Mouse (Mus musculus) T-cell, adult 2 months (primary cell): ENCODE data around the gene Zbtb16.

ENCODE experiments used
- DNase-seq: peaks from one replicate; pipeline ENCODE4 v3.0.0; 2022; ENCODE audit warnings: low spot score

Zbtb16 gene

DNA sequence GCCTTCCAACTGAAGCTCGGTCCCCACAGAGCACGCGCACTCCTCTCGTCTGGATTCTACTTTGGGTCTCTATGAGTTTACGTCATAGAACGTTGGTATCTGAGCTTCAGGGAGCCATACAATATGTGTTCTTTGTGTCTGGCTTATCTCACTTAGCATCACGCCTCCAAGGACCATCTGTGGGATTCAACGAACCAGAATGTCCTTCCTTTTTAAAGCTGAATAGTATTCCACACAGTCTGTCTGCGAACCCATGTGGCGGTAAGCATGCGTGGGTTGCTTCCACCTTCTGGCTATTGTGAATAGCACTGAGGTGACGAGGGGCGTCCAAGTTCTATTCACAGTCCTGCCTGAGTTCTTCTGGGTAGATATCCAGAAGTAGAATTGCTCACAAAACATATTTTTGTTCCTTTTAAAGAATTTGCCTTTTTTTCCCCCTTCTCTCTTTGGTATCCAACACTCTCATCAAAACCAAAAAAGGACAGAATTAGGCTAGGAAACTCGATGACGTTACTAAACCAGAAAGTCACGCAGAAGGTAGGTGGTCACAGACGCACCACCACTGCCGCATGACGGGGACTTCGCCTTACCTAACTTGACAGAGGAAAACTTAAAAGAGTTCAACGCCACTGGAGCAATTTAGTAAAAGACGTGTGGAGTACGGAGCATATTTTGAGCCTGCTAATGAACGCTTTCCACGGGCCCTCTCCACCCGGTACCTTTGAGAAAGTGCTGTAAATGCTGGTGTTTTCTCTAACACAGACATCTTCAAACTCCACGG lies 32.4 kb downstream of the Zbtb16 start:
- DNase-seq: no peak

DNA sequence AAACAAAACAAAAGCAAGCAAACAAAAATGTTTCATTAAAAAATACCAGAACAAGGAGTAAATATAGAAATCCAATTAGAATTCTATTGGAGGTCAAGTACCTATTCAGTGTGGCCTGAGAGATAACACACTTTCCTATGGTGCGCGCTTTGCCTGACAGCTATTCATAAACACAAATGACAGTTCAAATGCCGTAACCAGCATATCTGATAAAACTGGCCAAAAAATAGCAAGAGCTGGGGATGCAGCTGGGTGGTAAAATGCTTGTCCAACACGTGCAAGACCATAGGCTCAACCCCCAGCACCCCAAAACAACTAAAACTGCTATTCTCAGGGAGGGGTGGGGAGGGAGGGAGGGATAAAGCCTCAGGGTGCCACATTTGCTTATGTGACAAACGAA lies 33.6 kb downstream of the Zbtb16 start:
- no peak for DNase-seq

DNA sequence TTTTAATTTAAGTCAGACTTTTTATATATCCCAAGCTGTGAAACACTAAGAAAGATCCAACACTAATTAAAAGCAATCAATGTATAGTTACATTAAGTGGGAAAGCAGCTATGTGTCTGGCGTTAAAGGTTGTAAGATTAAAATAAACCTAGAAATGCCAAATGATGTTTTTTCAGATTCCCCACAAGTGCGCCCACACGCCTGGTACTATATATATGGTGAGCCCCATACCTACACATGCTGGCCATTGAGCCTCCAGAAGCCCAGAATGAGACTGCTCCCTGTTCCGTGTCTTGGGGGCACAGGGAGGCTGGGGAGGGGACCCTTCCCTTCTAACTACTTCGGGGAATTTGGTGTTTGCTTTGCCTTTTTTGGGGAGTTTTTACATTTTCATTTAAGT lies 34.7 kb downstream of the Zbtb16 start:
- no peak for DNase-seq

DNA sequence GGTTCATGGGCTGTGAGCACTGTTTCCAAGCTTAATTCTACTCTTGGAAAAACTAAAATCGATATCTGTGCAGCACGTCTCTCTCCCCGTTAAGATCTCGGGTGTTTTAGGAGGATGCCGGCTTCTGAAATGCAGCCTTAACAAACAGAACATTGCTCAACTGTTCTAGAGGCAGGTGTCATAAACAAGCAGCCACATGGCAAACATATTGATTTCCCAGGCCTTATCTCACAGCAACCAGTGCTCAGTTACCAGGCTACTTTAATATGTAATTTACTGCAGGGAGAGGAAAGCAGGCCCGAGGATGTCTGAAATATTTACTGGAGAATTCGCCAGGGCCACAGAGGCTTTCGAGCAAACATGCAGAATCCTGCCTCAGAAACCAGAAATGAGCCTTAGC lies 35.4 kb downstream of the Zbtb16 start:
- no peak for DNase-seq

DNA sequence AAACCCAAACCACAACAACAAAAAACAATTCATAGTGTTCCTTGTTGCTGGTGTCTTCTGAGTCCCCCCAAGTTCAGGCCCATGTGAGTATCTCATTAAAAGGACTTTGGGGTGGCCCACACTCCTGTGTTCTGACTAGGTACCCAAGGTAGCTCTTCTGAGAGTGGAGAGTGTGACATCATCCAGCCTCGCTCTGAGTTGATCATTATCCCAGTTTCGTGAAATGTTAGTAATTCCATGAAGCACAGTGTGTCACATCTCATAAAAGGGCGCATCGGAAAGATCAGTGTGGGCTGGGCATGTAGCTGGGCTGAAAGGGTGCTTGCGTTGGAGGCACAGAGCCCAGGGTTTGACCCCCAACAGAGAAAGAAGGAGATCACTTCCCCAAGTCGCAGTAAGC lies 38.0 kb downstream of the Zbtb16 start:
- DNase-seq: no peak

DNA sequence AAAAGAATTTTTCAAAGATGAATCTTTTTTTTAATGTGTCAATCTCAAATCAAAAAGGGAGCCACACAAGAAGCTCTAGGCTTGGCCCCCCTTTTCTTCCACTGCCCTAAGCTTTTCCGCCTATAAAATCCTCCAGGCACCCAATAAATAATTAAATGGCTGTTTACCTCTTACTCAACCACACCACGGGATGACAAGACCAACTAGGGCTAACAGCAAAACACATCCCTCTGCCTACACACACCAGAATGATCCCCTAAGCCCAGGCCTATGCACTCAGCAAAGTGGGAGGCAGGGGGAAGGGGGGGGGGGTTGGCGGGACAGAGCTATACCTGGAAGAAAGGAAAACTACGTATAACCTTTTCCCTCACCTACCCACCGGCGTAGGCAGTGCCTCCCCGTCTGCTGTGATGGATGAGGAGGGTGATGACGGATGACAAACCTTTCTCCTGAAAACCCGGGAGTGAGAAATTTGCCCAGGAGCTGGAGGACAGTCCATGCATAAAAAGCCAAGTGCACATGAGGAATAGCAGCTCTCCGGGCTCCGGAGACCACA lies 39.7 kb downstream of the Zbtb16 start:
- DNase-seq: no peak

DNA sequence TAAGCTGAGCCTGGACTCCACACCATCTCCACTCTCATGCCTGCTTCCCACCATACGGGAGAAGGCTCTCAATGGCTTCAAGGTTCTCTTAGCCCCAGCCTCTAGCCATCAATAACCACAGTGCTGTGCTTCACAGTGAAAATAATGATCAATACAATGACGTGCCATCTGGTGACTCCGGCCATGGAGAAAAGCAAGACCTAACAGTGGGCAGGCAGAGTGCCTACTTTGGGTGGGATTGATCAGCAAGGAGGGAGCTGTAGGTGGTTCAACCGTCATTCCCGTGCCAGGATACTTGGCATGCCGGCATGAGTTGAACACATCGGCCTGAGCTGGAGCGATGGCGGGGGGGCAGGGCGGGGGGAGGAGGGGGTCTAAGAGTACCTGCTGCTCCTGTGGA lies 40.3 kb downstream of the Zbtb16 start:
- no peak for DNase-seq

DNA sequence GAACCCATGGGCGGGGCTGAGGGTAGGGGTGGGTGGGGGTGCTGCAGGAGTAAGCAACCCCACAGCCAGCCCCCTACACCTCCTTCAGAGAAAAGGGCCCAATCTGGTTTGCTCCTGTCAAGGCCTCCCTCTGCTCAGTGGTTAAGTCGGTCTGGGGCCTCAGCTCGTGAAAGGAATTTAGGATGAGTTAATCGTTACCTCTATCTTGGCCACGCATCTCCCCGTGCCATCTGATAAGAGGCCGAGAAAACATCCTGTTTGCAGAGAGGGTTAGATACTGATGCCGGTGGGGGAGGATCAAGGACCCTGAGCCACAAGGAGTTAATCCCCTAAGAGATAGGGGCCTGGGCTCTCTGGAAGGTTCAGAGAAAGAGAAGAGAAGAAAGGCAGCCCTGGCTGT lies 40.9 kb downstream of the Zbtb16 start:
- DNase-seq: peak; percentile 28

DNA sequence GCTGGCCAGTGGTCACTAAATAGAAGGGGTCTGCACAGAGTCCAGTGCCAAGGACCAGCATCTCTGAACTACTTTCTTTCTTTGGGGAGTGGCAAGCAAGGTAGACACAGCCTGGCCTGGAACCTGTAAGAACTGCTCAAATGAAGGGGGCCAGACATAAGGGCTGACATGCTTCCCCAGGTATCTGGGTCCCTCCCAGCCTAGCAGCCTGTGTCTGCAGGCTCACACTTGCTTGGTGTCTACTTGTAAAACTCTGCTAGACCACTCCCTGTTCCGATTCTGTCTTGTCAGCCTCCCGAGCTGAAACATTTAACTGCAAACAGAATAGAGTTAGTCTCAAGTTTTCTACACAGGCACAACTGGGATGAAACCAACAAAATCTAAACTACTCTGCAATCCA lies 41.6 kb downstream of the Zbtb16 start:
- DNase-seq: no peak

DNA sequence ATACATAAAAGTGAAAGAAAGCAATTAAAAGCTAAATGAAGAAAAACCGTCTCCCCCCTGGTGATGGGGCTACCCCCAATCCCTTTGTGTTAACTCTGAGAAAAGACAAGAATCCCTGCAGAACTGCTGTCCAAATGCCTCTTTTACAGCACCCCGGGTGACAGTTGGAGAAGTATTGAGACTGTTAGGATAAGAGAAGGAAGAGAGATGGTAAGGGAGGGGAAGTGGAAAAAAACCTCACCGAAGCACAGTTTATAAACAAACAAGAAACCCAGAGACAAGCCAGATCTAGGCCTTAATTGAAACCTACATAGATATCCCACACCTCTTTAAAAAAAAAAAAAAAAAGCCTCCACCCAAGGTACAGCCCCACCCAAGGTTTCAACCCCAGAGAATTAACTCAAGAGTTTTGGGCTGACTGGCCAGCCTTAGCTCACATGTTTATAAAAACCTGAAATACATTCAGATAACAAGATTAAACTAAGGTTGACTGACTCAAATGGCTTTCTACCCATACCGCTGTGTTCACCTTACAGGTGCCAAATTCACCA lies 42.3 kb downstream of the Zbtb16 start:
- no peak for DNase-seq

DNA sequence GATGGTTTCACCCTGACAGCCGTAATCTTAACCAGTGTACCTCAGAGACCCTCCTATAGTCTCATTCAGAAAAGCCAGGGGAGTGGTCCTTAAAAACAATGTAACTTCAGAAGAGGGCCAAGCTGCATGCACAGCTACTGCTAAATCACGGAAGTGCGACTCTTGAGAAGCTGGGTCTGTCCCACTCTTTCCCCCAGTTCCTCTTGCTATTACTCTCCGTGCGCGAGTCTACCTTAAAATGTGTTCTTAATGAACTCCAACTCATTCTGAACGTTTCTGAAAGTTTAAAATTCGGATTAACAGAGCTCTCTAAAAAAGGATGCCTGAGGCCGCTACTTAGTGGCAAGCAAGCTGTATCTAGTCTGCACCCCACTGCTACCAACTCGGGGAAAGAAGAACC lies 45.4 kb downstream of the Zbtb16 start:
- no peak for DNase-seq

DNA sequence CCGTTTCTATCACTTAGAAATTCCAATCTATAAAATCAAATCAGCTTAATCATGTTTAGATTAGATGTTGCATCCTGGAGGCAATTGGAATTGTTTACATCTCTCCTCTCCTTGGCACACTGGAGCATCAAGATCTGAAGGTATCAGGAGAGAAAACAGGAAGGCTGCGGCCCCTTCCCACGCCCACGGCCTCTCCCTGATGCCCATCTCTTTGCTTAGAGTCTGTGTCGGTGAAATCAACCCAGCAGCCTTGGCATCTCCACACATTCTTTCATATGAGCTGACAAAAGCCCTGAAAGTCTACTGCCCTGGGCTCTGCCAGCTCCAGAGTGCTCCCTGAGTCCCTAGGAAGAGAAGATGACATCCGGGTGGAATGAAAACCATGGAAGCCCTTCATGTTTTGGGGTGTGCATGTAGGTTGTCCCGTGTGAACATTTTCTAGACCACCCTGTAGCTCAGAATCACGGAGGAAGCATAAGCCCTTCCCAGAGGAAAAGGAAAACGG lies 48.1 kb downstream of the Zbtb16 start:
- DNase-seq: no peak

DNA sequence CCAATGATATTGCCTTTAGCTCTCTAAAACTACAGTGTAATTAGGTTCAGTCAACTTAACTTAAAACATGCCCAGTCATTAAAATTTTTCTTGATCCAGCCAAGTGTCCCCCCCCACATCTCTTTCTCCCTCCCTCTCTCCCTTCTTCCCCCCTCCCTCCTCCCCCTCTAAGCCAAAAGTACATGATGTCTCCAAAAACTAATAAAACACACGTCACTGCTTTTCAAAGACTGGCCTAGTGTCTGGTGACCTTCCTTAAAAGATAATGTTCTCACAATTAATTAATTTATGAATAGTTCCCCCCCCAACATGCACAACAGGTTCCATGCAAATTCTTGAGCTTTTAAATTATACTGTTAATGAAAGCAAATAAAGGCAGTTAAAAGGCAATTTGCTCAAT lies 48.7 kb downstream of the Zbtb16 start:
- no peak for DNase-seq

DNA sequence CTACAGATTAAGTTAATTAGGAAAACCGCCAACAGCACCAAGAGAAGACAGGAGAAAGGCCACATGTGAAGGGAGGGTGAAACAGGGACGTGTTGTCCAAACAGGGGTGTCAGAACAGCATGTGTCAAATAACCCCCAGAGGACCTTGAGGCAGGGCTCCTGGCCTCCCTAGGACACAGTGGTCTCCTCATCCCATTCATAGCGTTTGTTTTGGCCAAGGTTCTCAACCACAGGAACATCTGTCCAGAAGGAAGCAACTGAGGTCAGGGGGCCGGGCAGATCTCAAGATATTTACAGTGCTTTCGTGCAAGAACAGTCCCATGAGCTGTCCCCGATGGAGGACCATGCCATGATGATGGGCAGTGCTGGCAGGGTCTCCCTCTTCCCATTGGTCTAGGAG lies 49.2 kb downstream of the Zbtb16 start:
- no peak for DNase-seq

DNA sequence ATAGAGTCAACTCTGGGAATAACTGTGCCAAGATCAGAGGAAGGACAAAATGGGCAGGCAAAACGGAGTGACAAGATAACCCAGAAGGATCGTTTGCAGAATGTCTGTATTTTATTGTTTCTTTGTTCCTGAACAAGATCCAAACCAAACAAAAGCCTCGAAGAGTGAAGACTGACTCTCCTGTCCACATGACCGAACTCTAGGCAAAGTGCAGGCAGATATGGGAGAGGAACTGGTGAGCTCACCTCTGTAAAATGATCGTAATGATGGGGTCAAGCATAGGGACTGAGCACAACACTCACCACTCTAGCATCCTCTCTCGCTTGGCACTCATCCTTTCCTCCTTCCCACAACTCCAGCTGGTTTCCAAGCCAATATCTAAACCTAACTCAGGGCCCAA lies 51.1 kb downstream of the Zbtb16 start:
- DNase-seq: no peak

DNA sequence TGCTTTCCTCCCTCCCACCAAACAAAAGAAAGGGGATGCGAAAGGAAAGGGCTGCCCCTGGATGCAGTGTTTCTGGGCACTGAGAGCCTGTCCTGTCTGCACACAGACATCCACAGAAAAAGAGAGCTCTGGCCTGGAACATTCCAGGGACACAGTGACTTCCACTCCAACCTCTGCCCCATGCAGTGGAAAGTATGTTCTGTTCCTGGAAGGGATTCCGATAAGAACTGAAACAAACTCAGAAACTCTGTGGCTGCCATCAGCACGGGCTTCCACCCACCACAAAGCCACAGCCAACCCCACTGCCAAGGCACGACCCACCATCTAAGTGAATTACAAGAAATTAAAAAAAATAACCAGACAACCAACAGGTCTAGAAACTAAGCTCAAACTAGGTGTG lies 52.7 kb downstream of the Zbtb16 start:
- DNase-seq: no peak

DNA sequence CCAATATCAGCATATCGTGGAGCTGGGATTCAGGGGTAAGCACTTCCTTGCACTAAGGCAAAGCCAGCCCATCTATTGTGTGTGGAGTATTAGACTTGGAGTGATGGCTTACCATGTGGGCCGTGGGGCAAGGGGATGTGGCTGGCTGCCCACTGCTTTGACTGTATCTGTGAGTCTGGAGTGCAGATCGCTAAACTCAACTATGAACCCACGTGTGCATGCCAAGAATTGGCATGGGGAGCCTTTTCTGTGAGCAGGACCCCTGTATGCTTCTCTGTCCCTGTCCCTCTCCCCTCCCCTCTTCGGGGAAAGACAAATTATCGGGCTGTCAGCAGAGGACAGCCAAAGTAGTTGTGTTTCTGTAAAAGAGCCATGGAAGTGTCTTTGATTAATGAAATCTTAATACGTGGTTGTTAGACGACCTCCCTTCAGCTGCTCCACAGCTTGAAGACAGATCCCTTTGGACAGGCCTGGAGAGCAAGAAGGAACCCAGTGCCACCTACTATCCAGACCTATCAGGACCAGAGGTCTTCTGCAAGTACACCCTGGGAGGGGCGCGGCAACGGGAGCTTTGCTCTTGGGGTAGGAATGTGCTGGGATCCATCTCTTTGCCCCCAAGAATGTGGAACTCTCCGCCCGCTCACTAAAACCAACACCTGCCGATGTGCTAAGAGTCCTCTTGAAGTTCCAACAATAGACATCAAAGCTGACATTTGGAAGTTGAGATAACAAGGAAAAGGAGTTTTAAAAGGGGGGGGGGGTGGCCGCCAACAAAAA lies 53.5 kb downstream of the Zbtb16 start:
- no peak for DNase-seq

DNA sequence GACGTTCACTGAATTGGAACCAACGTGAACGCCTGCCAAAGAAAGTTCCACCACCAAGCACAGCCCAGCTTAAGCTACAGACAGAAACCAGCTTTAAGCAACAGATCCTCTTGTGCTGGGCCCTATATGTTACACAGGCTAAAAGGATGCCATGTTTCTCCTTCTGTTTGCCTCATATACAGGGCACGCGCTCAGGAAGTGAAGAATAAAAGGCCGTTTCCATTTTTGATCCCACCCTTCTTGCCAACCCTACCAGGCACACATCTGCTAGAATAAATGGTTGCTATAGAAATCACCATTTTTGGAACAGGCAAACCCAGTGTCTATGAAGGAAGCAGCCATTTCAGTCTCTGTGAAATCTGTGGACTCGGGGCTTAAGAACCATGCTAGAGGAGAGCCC lies 59.8 kb downstream of the Zbtb16 start:
- no peak for DNase-seq

DNA sequence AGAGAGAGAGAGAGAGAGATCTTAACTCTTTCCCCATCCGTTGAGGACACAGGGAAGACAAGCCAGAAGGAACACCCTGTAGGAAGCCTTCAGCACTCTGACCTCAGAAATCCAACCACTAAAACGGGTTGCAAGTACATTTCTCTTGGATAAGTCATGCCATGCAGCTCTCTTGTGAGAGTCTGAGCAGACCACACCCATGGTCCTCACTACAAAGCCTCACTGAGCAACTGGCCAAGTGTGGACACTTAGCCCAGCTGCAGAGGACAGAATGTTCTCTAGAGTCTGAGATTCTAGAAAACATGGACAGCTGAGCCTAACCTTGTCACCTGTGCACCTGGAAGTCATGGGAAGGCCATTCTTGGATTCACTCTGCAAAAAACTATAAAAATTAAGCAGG lies 60.5 kb downstream of the Zbtb16 start:
- no peak for DNase-seq

DNA sequence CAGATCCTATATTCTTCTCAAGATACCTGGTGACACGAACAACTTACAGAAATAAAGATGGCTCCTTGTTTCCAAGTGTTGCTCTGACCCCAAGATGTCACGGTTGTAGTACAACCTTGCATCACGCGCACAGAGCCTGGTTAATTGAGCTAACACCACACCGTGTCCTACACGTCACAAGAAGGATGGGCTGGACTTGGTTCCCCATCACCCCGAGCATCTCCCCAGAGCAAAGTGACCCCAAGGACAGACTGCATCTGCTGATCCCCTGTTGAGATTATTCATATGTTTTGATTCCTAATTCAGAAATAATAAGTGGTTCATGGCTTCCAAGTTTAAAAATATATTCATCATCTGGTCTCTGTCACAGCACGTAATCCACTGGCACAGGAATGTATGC lies 62.3 kb downstream of the Zbtb16 start:
- DNase-seq: no peak

DNA sequence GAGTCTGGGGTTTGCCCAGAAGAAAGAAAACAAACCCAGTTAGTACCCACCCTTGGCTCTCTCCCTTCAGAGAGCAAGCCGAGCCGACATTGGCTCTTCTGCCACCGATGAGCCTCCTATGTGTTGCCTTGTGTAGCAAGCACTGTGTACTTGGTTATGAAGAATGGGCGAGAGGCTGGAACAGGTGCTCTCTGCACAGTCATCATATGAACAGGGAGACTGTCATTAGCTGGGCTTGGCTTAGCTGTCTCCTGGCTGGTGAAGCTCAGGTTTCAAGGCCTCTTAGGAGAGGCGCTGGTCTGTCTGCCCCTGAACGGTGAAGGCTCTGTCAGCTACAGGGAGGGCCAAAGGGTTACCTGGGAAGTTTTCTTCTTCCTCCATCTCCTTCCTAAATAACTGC lies 62.9 kb downstream of the Zbtb16 start:
- DNase-seq: no peak

DNA sequence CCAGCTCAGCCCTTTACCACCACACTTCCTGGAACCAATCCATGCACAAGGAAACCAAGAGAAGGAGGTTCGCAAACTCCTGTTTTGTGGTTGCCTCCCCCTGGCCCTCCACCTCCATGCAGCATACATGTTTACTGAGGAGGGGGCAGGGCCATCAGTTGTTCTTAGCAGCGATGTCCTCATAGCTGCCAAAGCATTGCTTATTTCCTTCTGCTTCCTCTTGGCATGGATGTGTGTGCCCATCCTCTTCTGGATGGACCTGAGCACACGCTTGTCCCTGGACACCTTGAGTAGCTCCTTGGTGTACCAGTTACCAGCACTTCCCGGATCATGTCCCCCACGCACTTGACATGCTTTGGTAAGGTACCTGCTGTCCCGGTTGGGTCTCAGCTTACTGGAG lies 64.5 kb downstream of the Zbtb16 start:
- no peak for DNase-seq

DNA sequence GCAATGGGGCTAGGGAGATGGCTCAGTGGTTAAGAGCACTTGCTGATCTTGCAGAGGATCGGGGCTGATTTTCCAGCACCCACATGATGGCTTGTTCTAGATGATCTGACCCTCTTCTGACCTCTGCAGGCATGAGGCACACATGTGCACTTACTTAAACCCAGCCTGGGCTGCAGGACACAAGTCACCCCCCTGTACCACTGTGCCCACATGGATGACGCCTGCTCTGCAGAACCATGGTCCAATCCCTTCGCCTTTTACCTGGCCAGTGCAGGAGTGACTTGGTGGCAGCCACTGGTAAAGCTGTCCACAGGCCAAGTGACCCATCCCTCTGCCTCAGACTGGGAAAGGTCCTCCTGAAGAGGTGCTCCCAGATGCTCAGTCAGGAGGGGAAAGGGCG lies 67.1 kb downstream of the Zbtb16 start:
- DNase-seq: no peak
